Mouse (Mus musculus): ENCODE measurements around the gene Erc1. TPM values are rescaled to one million over a fixed set of nuclear protein-coding genes. Genes with fewer than 3 reads are reported as not detected.

The Erc1 gene
- polyA plus RNA-seq, 1 experiment from 2014 or later = 19.0 TPM

- Histone ChIP-seq H3K4me1 (peaks cover 4% of the 10 kb centered on the region; the same call in 1 of the 2 replicates), H3K9me3 (no peaks in the 10 kb centered on the region), H3K27me3 (replicated peaks) (no peaks in the 10 kb centered on the region), H3K4me3 (replicated peaks) (no peak overlapping the region), H3K36me3 (no peaks in the 10 kb centered on the region), H3K9ac (no peak overlapping the region), H3K4me2 (no peak overlapping the region), H3K27ac (no peak overlapping the region)
- no peak for ATAC-seq (ENCODE audit: insufficient read depth, low FRiP score, low read depth)
- 69% methylated on average over 7 of the region's 7 CpGs for WGBS
Measured at GRCm38 (mm10) chr6:119572296-119572695, 275.7 kb downstream of the Erc1 start.

- no peak for ATAC-seq (ENCODE audit: insufficient read depth, low FRiP score, low read depth)
- H3K4me2 ChIP-seq = no peak overlapping the region
Measured at GRCm38 (mm10) chr6:119570797-119571196, 277.2 kb downstream of the Erc1 start.

GRCm38 (mm10) chr6:119568339-119568738 lies 279.6 kb downstream of the Erc1 start:
- no peak overlapping the region for H3K4me2 ChIP-seq
- ATAC-seq (ENCODE audit: insufficient read depth, low FRiP score, low read depth) = no peak
- WGBS = 74% methylated on average over 2 of the region's 2 CpGs
- H3K4me3 ChIP-seq (replicated peaks) = no peak overlapping the region
- peaks cover 21% of the 10 kb centered on the region for H3K4me1 ChIP-seq
- H3K9ac ChIP-seq = no peak overlapping the region
- no peaks in the 10 kb centered on the region for H3K36me3 ChIP-seq
- H3K27me3 ChIP-seq (replicated peaks) = no peaks in the 10 kb centered on the region
- H3K9me3 ChIP-seq = no peaks in the 10 kb centered on the region
- no peak overlapping the region for H3K27ac ChIP-seq

More at GRCm38 (mm10) chr6:119570797-119571196, 277.2 kb downstream of the Erc1 start:
- peaks cover 14% of the 10 kb centered on the region for H3K4me1 ChIP-seq
- no peaks in the 10 kb centered on the region for H3K9me3 ChIP-seq
- no peaks in the 10 kb centered on the region for H3K36me3 ChIP-seq
- no peak overlapping the region for H3K4me3 ChIP-seq (replicated peaks)
- 68% methylated on average over 4 of the region's 4 CpGs for WGBS
- H3K27ac ChIP-seq = no peak overlapping the region
- no peaks in the 10 kb centered on the region for H3K27me3 ChIP-seq (replicated peaks)
- H3K9ac ChIP-seq = no peak overlapping the region

GRCm38 (mm10) chr6:119565451-119566379 lies 282.3 kb downstream of the Erc1 start:
- Histone ChIP-seq H3K4me3 (replicated peaks) (no peak overlapping the region), H3K4me2 (no peak overlapping the region), H3K27ac (peak overlapping the region; percentile 36), H3K27me3 (replicated peaks) (no peaks in the 10 kb centered on the region), H3K9ac (no peak overlapping the region), H3K4me1 (peaks cover 18% of the 10 kb centered on the region), H3K9me3 (no peaks in the 10 kb centered on the region), H3K36me3 (no peaks in the 10 kb centered on the region)
- WGBS = 53% methylated on average over 23 of the region's 23 CpGs
- 0 out of 2 replicates have a peak, but pooled peaks have one; percentile 51 for ATAC-seq (ENCODE audit: insufficient read depth, low FRiP score, low read depth)

- no peak overlapping the region for H3K27ac ChIP-seq
- H3K27me3 ChIP-seq (replicated peaks) = no peaks in the 10 kb centered on the region
- no peak overlapping the region for H3K4me3 ChIP-seq (replicated peaks)
- H3K9ac ChIP-seq = no peak overlapping the region
- no peaks in the 10 kb centered on the region for H3K9me3 ChIP-seq
- peaks cover 17% of the 10 kb centered on the region; the same call in 1 of the 2 replicates for H3K4me1 ChIP-seq
- no peak overlapping the region for H3K4me2 ChIP-seq
- WGBS = 43% methylated on average over 10 of the region's 10 CpGs
- no peak for ATAC-seq (ENCODE audit: insufficient read depth, low FRiP score, low read depth)
- no peaks in the 10 kb centered on the region for H3K36me3 ChIP-seq
Measured at GRCm38 (mm10) chr6:119562558-119562957, 285.4 kb downstream of the Erc1 start.

GRCm38 (mm10) chr6:119558855-119559254 lies 289.1 kb downstream of the Erc1 start:
- Histone ChIP-seq H3K27ac (no peak overlapping the region), H3K36me3 (no peaks in the 10 kb centered on the region), H3K4me3 (replicated peaks) (no peak overlapping the region), H3K27me3 (replicated peaks) (no peaks in the 10 kb centered on the region), H3K9me3 (no peaks in the 10 kb centered on the region), H3K4me2 (no peak overlapping the region), H3K9ac (no peak overlapping the region), H3K4me1 (no peaks in the 10 kb centered on the region)
- 40% methylated on average over 7 of the region's 7 CpGs for WGBS
- ATAC-seq (ENCODE audit: insufficient read depth, low FRiP score, low read depth) = peak; percentile 69

- Histone ChIP-seq H3K27me3 (replicated peaks) (no peaks in the 10 kb centered on the region), H3K9me3 (no peaks in the 10 kb centered on the region)
Measured at GRCm38 (mm10) chr6:119554439-119554838, 293.5 kb downstream of the Erc1 start.

GRCm38 (mm10) chr6:119544518-119544864 lies 303.5 kb downstream of the Erc1 start:
- Histone ChIP-seq H3K27me3 (replicated peaks) (peaks cover 7% of the 10 kb centered on the region; the same call in 1 of the 2 replicates), H3K9me3 (no peaks in the 10 kb centered on the region), H3K4me3 (replicated peaks) (peak overlapping the region; percentile 72), H3K9ac (peak overlapping the region; percentile 46; the same call in 1 of the 2 replicates), H3K4me2 (peak overlapping the region; percentile 94), H3K4me1 (0 out of 2 replicates have a peak, but pooled peaks cover 5% of the 10 kb centered on the region), H3K27ac (no peak overlapping the region), H3K36me3 (no peaks in the 10 kb centered on the region)
- 0 out of 2 replicates have a peak, but pooled peaks have one; percentile 22 for ATAC-seq (ENCODE audit: insufficient read depth, low FRiP score, low read depth)
- 1% methylated on average over 14 of the region's 14 CpGs for WGBS

More at GRCm38 (mm10) chr6:119554439-119554838, 293.5 kb downstream of the Erc1 start:
- H3K4me2 ChIP-seq = no peak overlapping the region
- no peak overlapping the region for H3K4me3 ChIP-seq (replicated peaks)
- no peaks in the 10 kb centered on the region for H3K4me1 ChIP-seq
- no peak overlapping the region for H3K9ac ChIP-seq
- ATAC-seq (ENCODE audit: insufficient read depth, low FRiP score, low read depth) = no peak
- WGBS = 72% methylated on average over 8 of the region's 8 CpGs
- no peaks in the 10 kb centered on the region for H3K36me3 ChIP-seq
- H3K27ac ChIP-seq = no peak overlapping the region

GRCm38 (mm10) chr6:119543803-119544517 lies 304.0 kb downstream of the Erc1 start, which contains the start of gene Wnt5b:
Gene Wnt5b (minus strand): TSS chr6:119544347.
- H3K27me3 ChIP-seq (replicated peaks) = peaks cover 7% of the 10 kb centered on the region; the same call in 1 of the 2 replicates
- H3K9me3 ChIP-seq = no peaks in the 10 kb centered on the region
- H3K4me3 ChIP-seq (replicated peaks) = peak within 1 kb of the TSS; percentile 72
- no peaks in the 10 kb centered on the region for H3K36me3 ChIP-seq
- peak within 1 kb of the TSS; percentile 46 for H3K9ac ChIP-seq
- 0 out of 2 replicates have a peak, but pooled peaks cover 5% of the 10 kb centered on the region for H3K4me1 ChIP-seq
- ATAC-seq (ENCODE audit: insufficient read depth, low FRiP score, low read depth) = peak; percentile 64
- H3K4me2 ChIP-seq = peak within 1 kb of the TSS; percentile 94
- under 1% methylated on average over 103 of the region's 120 CpGs for WGBS
- no peak within 1 kb of the TSS for H3K27ac ChIP-seq

- H3K4me1 ChIP-seq = 0 out of 2 replicates have a peak, but pooled peaks cover 5% of the 10 kb centered on the region
- H3K4me3 ChIP-seq (replicated peaks) = peak overlapping the region; percentile 72
- no peak for ATAC-seq (ENCODE audit: insufficient read depth, low FRiP score, low read depth)
- WGBS = 1% methylated on average over 29 of the region's 30 CpGs
- H3K27me3 ChIP-seq (replicated peaks) = peaks cover 7% of the 10 kb centered on the region; the same call in 1 of the 2 replicates
- H3K9ac ChIP-seq = peak overlapping the region; percentile 46; the same call in 1 of the 2 replicates
- no peaks in the 10 kb centered on the region for H3K9me3 ChIP-seq
- H3K36me3 ChIP-seq = no peaks in the 10 kb centered on the region
- H3K27ac ChIP-seq = no peak overlapping the region
- H3K4me2 ChIP-seq = peak overlapping the region; percentile 94
Measured at GRCm38 (mm10) chr6:119543456-119543802, 304.5 kb downstream of the Erc1 start.

GRCm38 (mm10) chr6:119535867-119536266 lies 312.1 kb downstream of the Erc1 start:
- H3K9ac ChIP-seq = no peak overlapping the region
- no peaks in the 10 kb centered on the region for H3K4me1 ChIP-seq
- H3K27ac ChIP-seq = no peak overlapping the region
- no peak for ATAC-seq (ENCODE audit: insufficient read depth, low FRiP score, low read depth)
- no peak overlapping the region for H3K4me2 ChIP-seq
- no peaks in the 10 kb centered on the region for H3K9me3 ChIP-seq
- WGBS = 67% methylated on average over 12 of the region's 12 CpGs
- H3K4me3 ChIP-seq (replicated peaks) = no peak overlapping the region
- H3K36me3 ChIP-seq = no peaks in the 10 kb centered on the region
- H3K27me3 ChIP-seq (replicated peaks) = no peaks in the 10 kb centered on the region
